Mouse (Mus musculus) forebrain, embryonic 12.5 days (tissue): ENCODE measurements at regions not wholly inside any gene's neighbourhood (a gene's known extent, or its start where the extent isn't known, plus 50 kb on each side); places are given as distances from the start of the nearest gene placed in this dataset.
"Not testable (repeated sequence)": the region's sequence is repeated elsewhere in the genome, so short reads cannot be mapped to it uniquely, and the experiment has no call there.

ENCODE experiments used
- ATAC-seq: fragments of 200-750 bp; cut with Nextera tagmentation; 2 replicates; pipeline ENCODE4 v1.8.0; 2017; ENCODE audit warnings: moderate TSS enrichment; ENCODE audit not compliant: low FRiP score
- H3K27ac ChIP-seq: fragments of 300-500 bp; sonication (generic); 2 replicates; pipeline ENCODE4 v1.5.1; 2016; ENCODE audit warnings: mild to moderate bottlenecking
- H3K27me3 ChIP-seq: fragments of 300-500 bp; sonication (generic); 2 replicates; pipeline ENCODE4 v1.6.1; 2016; ENCODE audit warnings: mild to moderate bottlenecking
- H3K36me3 ChIP-seq: fragments of 300-500 bp; sonication (generic); replicated peaks from 2 replicates; pipeline ENCODE4 v1.6.1; 2016; ENCODE audit warnings: mild to moderate bottlenecking
- H3K4me1 ChIP-seq: fragments of 300-500 bp; sonication (generic); 2 replicates; pipeline ENCODE4 v1.6.1; 2016
- H3K4me2 ChIP-seq: fragments of 300-500 bp; sonication (generic); 2 replicates; pipeline ENCODE4 v1.6.1; 2016; ENCODE audit warnings: mild to moderate bottlenecking, moderate library complexity
- H3K4me3 ChIP-seq: fragments of 300-500 bp; sonication (generic); replicated peaks from 2 replicates; pipeline ENCODE4 v1.5.1; 2016; ENCODE audit warnings: mild to moderate bottlenecking
- H3K9ac ChIP-seq: fragments of 300-500 bp; sonication (generic); 2 replicates; pipeline ENCODE4 v1.6.1; 2016; ENCODE audit warnings: mild to moderate bottlenecking
- H3K9me3 ChIP-seq: fragments of 300-500 bp; sonication (generic); 2 replicates; pipeline ENCODE4 v1.6.1; 2016
- WGBS: fragments of 180-500 bp; shearing (Covaris S2); methylation state at CpG from one replicate; pipeline ENCODE4 v1.1.7; 2016; 5-methylcytosine and 5-hydroxymethylcytosine counted together

DNA sequence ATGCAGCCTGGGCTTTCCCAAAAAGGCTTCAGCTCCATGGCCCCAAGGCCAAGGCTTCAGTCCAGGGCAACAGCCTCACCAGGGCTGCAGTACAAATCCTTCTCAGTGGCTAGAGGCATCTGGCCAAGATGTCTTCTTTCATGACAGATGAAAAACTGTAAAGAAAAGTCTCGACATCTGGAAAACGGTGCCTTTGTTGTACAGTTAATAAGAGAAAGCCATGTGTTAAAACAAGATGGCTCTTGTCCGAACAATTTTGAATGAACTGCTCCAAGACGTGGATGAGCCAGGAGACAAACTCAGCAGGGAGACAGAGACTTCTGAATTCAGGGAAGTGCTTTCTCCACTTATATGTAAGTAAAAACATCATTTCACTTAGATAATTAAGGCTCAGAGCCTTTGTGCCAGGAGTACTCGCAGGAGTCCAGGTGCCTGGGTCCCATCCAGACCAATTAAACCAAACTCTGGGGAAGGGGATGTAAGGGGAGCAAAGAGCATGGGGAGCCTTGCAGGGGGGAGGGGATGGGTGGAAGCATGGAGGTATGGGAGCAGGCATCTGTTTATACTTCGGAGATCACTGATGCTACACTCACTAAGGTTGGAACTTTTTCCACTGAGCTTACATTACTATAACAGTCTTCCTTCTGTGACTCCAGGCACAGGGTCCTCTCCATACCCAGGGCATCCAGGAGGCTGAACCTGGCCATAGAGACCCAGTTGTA is 125.8 kb upstream of the Zfp637 start:
- Histone ChIP-seq H3K36me3 (no peaks in the 10 kb centered on the region), H3K9ac (no peak overlapping the region), H3K27me3 (no peaks in the 10 kb centered on the region), H3K4me2 (no peak overlapping the region), H3K27ac (no peak overlapping the region), H3K4me1 (no peaks in the 10 kb centered on the region), H3K9me3 (no peaks in the 10 kb centered on the region), H3K4me3 (no peak overlapping the region)
- WGBS, result 87% methylated on average over 6 of the region's 6 CpGs
- ATAC-seq, result no peak

DNA sequence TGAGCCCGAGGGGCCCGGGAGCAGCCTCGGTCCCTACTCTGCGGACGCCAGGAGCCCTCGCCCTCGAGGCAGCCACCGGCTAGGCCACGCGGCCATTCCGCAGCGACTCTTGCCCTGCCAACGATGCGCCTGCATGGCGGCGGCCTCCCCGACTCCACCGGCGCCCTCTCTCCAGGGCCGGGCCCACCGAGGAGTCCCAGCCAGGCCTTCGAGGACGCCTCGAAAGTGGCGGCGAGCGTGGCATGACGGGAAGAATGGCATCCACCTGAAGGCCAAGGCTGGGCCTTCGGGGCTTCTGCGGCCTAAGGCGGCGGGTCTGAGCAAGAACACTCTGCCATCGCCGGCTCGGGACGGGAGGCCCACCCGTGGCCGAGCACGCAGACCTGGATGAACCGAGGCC is 124.6 kb upstream of the Zfp637 start:
- not testable (repeated sequence) for H3K27me3 ChIP-seq

DNA sequence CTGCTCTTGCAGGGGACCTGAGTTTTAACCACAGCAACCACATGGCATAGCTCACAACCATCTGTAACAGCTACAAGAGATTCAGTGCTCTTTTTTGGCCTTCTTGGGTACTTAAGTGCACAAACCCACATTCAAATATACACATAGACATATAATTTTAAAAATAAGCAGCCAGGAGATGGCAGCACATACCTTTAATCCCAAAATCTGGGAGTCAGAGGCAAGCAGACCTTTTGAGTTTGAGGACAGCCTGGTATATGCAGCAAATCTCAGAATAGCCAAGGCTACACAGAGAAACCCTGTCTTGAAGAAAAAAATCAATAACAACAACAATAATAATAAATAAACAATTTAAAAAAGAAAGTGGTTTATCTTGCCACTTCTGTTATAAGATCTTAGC is 88.6 kb upstream of the Zfp637 start:
- H3K36me3 ChIP-seq, H3K4me1 ChIP-seq, H3K9ac ChIP-seq, H3K27me3 ChIP-seq, H3K4me2 ChIP-seq, H3K27ac ChIP-seq, ATAC-seq, H3K9me3 ChIP-seq, H3K4me3 ChIP-seq: not testable (repeated sequence)

More for the DNA sequence above, 124.6 kb upstream of the Zfp637 start:
- not testable (repeated sequence) for H3K9ac ChIP-seq, H3K4me2 ChIP-seq, H3K9me3 ChIP-seq, H3K36me3 ChIP-seq, H3K4me3 ChIP-seq, ATAC-seq, H3K27ac ChIP-seq, H3K4me1 ChIP-seq
- WGBS, result 95% methylated on average over 3 of the region's 40 CpGs

DNA sequence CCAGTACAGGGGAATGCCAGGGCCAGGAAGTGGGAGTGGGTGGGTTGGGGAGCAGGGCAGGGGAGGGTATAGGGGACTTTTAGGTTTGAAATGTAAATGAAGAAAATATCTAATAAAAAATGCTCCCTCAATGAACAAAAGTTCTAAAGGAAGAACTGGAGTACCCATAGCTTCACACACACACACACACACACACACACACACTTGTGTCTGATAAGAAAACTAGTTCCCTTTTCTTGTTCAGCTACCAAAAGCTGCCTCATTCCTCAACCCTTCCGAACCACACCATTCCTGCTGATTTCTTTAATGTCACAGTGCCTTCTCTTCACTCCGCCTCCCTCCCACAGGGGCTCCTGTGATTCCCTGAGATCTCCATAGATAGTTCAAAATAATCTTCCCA is 85.3 kb upstream of the Zfp637 start:
- H3K9ac ChIP-seq, H3K27me3 ChIP-seq, ATAC-seq, H3K4me2 ChIP-seq, H3K4me1 ChIP-seq, H3K9me3 ChIP-seq, H3K4me3 ChIP-seq, H3K27ac ChIP-seq, H3K36me3 ChIP-seq: not testable (repeated sequence)
- WGBS, result 92% methylated on average over 2 of the region's 2 CpGs

- Histone ChIP-seq H3K9ac (no peak overlapping the region), H3K9me3 (no peaks in the 10 kb centered on the region), H3K4me3 (no peak overlapping the region), H3K4me1 (no peaks in the 10 kb centered on the region), H3K4me2 (no peak overlapping the region), H3K27me3 (no peaks in the 10 kb centered on the region), H3K36me3 (no peaks in the 10 kb centered on the region), H3K27ac (no peak overlapping the region)
- WGBS, result 71% methylated on average over 9 of the region's 9 CpGs
- no peak for ATAC-seq
These were observed 84.8 kb upstream of the Zfp637 start for GRCm38 (mm10) chr6:117756176-117756575.

DNA sequence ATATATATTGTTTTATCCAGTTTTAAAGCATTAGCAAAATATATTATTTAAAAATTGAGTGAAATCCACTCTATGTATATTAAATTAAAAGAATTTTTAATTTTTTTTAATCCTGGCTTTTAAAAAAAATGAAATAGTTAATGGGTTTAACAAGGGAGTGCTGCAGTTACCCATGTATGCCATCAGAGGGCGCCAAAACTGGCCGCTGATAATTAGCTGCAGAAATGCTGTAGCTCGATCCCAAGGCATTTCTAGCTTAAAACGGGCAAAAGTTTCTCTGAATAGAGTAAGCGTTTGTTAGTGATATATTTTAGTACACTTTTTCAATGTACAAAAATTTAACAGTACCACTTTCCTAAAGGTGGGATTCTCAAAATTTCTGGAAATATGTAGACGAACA is 82.5 kb upstream of the Zfp637 start:
- WGBS, result 14% methylated on average over 6 of the region's 6 CpGs
- H3K36me3 ChIP-seq, H3K9me3 ChIP-seq, H3K27ac ChIP-seq, H3K4me2 ChIP-seq, H3K4me1 ChIP-seq, H3K4me3 ChIP-seq, ATAC-seq, H3K9ac ChIP-seq, H3K27me3 ChIP-seq: not testable (repeated sequence)

DNA sequence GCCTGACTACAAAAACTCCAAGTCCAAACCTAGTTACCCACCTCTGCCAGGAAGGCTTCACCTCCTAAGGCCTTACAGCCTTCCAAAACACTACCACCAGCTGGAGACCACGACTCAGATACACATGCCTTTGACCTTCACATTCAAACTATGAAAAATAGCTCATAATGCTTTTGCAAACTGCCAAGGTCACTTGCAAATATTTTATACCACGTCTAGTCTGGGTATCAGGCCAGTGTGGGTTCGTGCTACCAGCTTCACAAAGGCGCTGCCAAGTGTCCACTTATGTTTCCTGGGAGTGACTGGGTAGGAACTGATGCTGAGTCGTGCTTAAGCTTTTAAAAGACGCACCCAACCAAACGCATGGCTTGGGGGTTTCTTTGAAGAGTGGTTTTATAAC is 69.5 kb upstream of the Zfp637 start:
- Histone ChIP-seq H3K4me2 (no peak overlapping the region), H3K36me3 (no peaks in the 10 kb centered on the region), H3K9ac (no peak overlapping the region), H3K9me3 (no peaks in the 10 kb centered on the region), H3K27ac (no peak overlapping the region), H3K27me3 (no peaks in the 10 kb centered on the region), H3K4me1 (no peaks in the 10 kb centered on the region), H3K4me3 (no peak overlapping the region)
- ATAC-seq, result no peak
- 79% methylated on average over 7 of the region's 7 CpGs for WGBS

DNA sequence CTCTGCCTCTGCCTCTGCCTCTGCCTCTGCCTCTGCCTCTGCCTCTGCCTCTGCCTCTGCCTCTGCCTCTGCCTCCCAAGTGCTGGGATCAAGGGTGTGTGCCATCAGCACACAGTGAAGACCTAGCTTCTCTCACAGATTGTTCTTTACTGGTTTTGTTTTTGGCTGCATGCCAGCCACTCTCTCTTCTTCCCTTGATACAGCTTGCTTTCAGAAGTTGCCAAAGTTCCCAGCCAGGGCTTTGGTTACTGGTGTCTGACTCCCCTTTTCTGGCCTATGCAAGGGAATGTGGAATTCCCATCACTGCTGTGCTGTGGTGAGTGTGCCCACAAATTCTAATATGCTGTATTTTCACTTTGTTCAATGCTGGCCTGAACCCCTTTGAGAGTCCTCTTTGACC is 68.6 kb upstream of the Zfp637 start:
- Histone ChIP-seq H3K27me3 (no peaks in the 10 kb centered on the region), H3K4me2 (no peak overlapping the region)

GRCm38 (mm10) chr6:117775304-117776050 is 65.5 kb upstream of the Zfp637 start:
- ATAC-seq, result no peak
- Histone ChIP-seq H3K27ac (no peak overlapping the region), H3K36me3 (no peaks in the 10 kb centered on the region), H3K4me3 (no peak overlapping the region), H3K9me3 (no peaks in the 10 kb centered on the region), H3K4me2 (no peak overlapping the region), H3K4me1 (no peaks in the 10 kb centered on the region), H3K27me3 (no peaks in the 10 kb centered on the region), H3K9ac (no peak overlapping the region)
- WGBS, result 78% methylated on average over 11 of the region's 11 CpGs

More for the DNA sequence above, 68.6 kb upstream of the Zfp637 start:
- no peak for ATAC-seq
- H3K9me3 ChIP-seq, result no peaks in the 10 kb centered on the region
- no peak overlapping the region for H3K9ac ChIP-seq
- no peak overlapping the region for H3K4me3 ChIP-seq
- no peaks in the 10 kb centered on the region for H3K36me3 ChIP-seq
- H3K27ac ChIP-seq, result no peak overlapping the region
- H3K4me1 ChIP-seq, result no peaks in the 10 kb centered on the region

DNA sequence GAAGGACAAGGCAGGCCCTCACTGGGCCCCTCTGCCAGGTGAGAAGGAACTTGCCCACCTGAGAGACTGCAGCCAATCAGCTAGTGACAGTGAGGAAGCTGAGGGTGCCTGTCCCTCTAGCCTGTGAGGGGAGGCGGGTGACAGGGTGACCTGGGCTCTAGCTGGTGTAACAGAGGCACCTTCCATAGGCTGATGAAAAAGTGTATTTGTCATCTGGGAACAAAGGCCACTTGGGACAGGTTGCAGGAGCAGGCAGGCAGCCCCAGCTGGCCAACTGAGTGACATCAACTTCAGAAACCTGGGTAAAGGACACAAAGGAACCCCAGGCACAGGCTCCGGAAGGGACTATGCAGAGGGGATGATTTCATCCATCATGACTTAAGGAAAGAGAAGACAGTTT is 63.0 kb upstream of the Zfp637 start:
- WGBS, result 83% methylated on average over 2 of the region's 2 CpGs

DNA sequence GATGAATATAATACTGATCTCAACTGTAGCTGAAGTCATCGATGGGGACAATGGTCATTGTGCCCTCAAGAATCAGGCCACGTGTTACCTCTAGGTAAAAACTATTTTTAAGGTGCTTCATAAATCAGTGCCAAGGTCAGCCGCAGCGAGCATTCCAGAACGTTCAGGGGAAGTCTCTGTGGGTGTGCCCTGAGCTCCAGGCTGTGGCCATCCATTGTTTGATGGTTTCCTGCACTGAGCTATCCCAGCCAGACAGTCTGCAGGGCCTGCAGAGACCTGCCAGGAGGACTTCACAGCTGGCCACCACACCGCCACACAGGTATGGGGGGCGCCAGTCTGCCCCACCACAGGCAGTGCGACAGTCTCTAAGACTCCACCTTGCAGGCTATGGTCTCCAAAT is 62.5 kb upstream of the Zfp637 start:
- ATAC-seq, result no peak

More for the DNA sequence above, 63.0 kb upstream of the Zfp637 start:
- no peak for ATAC-seq
- Histone ChIP-seq H3K9me3 (no peaks in the 10 kb centered on the region), H3K4me2 (no peak overlapping the region), H3K9ac (no peak overlapping the region), H3K4me1 (no peaks in the 10 kb centered on the region), H3K4me3 (no peak overlapping the region), H3K27ac (no peak overlapping the region), H3K27me3 (no peaks in the 10 kb centered on the region), H3K36me3 (no peaks in the 10 kb centered on the region)

GRCm38 (mm10) chr6:117779020-117779419 is 62.0 kb upstream of the Zfp637 start:
- Histone ChIP-seq H3K9ac (no peak overlapping the region), H3K9me3 (no peaks in the 10 kb centered on the region), H3K36me3 (no peaks in the 10 kb centered on the region), H3K4me1 (no peaks in the 10 kb centered on the region), H3K27me3 (no peaks in the 10 kb centered on the region), H3K4me3 (no peak overlapping the region), H3K27ac (no peak overlapping the region), H3K4me2 (no peak overlapping the region)
- no peak for ATAC-seq
- 84% methylated on average over 7 of the region's 7 CpGs for WGBS

More for the DNA sequence above, 62.5 kb upstream of the Zfp637 start:
- no peaks in the 10 kb centered on the region for H3K27me3 ChIP-seq
- H3K4me1 ChIP-seq, result no peaks in the 10 kb centered on the region
- no peak overlapping the region for H3K4me2 ChIP-seq
- no peak overlapping the region for H3K4me3 ChIP-seq
- WGBS, result 84% methylated on average over 8 of the region's 8 CpGs
- H3K9ac ChIP-seq, result no peak overlapping the region
- H3K36me3 ChIP-seq, result no peaks in the 10 kb centered on the region
- H3K27ac ChIP-seq, result no peak overlapping the region
- H3K9me3 ChIP-seq, result no peaks in the 10 kb centered on the region
